Mouse (Mus musculus) liver, postnatal 0 days (tissue): ENCODE results near the gene Kmt2a.

ENCODE experiments used
- CTCF ChIP-seq: sonication (generic); IDR thresholded peaks from 2 replicates; pipeline ENCODE4 v1.5.1; 2016; ENCODE audit warnings: antibody characterized with exemption, low read depth
- EP300 ChIP-seq: IDR thresholded peaks from 2 replicates; pipeline ENCODE4 v1.6.1; 2016; ENCODE audit warnings: antibody characterized with exemption, low read depth, mild to moderate bottlenecking

- TF ChIP-seq CTCF = no peak
- TF ChIP-seq EP300 = no peak
These were observed 74.0 kb downstream of the Kmt2a start for GRCm38 (mm10) chr9:44807141-44807540.
